Mouse (Mus musculus) small intestine, adult 2 months (tissue): ENCODE measurements around the gene Tmem82.

ENCODE experiments used
- CTCF ChIP-seq: fragments of 200-500 bp; IDR thresholded peaks from 2 replicates; pipeline ENCODE4 v1.5.1; 2012; ENCODE audit warnings: low read depth, mild to moderate bottlenecking, control low read depth, inconsistent platforms, low read length, moderate library complexity, mixed read lengths; ENCODE audit not compliant: insufficient replicate concordance, insufficient read length; ENCODE audit errors: extremely low read depth
- POLR2A ChIP-seq: fragments of 200-500 bp; IDR thresholded peaks from 2 replicates; pipeline ENCODE4 v1.6.1; 2012; ENCODE audit warnings: low read depth, mild to moderate bottlenecking, control low read depth, inconsistent platforms, low read length, moderate library complexity

DNA sequence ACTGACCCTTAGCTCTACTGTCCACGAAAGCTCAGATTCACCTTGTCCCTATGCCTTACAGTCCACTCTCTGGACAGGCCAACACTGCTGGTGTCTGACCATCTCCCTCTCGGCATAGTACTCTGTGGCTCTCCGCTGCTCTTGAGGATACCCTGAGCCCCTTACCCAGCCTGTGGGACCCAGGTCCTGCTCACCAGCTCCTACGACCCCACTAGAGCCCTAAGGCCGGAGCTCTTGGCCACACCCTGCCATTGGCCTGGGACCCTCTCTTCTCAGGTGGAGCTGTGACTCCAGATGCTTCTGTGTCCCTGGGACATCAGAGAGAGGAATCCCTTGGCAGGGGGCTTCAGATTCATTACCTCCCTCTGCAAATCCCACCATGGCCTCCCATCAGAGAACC is 13.0 kb downstream of the Tmem82 start:
- TF ChIP-seq CTCF (no peak), POLR2A (no peak)
